Mouse (Mus musculus) B cell, adult 2 months (primary cell): ENCODE measurements around the gene Cadps.

Experiments
- DNase-seq, 2 experiments: peaks; one replicate each; pipeline ENCODE4 v3.0.0; 2022

Gene Cadps

GRCm38 (mm10) chr14:12722452-12723194 is 100.3 kb downstream of the Cadps start:
- DNase-seq: no peak

- no peak for DNase-seq
Measured at GRCm38 (mm10) chr14:12718766-12719165, 104.1 kb downstream of the Cadps start.

- DNase-seq: no peak
Measured at GRCm38 (mm10) chr14:12715906-12716659, 106.8 kb downstream of the Cadps start.

- no peak for DNase-seq
Measured at GRCm38 (mm10) chr14:12707395-12707794, 115.5 kb downstream of the Cadps start.

- no peak for DNase-seq
Measured at GRCm38 (mm10) chr14:12704461-12704860, 118.4 kb downstream of the Cadps start.

- DNase-seq: no peak
Measured at GRCm38 (mm10) chr14:12690201-12690600, 132.7 kb downstream of the Cadps start.

GRCm38 (mm10) chr14:12685015-12685414 is 137.9 kb downstream of the Cadps start:
- DNase-seq: no peak

- DNase-seq: no peak
Measured at GRCm38 (mm10) chr14:12680819-12681638, 141.8 kb downstream of the Cadps start.

- no peak for DNase-seq
Measured at GRCm38 (mm10) chr14:12661430-12661829, 161.4 kb downstream of the Cadps start.

GRCm38 (mm10) chr14:12657351-12657750 is 165.5 kb downstream of the Cadps start:
- no peak for DNase-seq

GRCm38 (mm10) chr14:12642868-12643512 is 179.9 kb downstream of the Cadps start:
- no peak for DNase-seq

- no peak for DNase-seq
Measured at GRCm38 (mm10) chr14:12638762-12639161, 184.1 kb downstream of the Cadps start.

- DNase-seq: no peak
Measured at GRCm38 (mm10) chr14:12637121-12637754, 185.6 kb downstream of the Cadps start.

- DNase-seq: no peak
Measured at GRCm38 (mm10) chr14:12624256-12625130, 198.4 kb downstream of the Cadps start.

GRCm38 (mm10) chr14:12607025-12607424 is 215.9 kb downstream of the Cadps start:
- DNase-seq: no peak

- no peak for DNase-seq
Measured at GRCm38 (mm10) chr14:12606202-12606601, 216.7 kb downstream of the Cadps start.

GRCm38 (mm10) chr14:12602080-12602479 is 220.8 kb downstream of the Cadps start:
- no peak for DNase-seq

GRCm38 (mm10) chr14:12595326-12595725 is 227.6 kb downstream of the Cadps start:
- no peak for DNase-seq

GRCm38 (mm10) chr14:12592472-12593075 is 230.3 kb downstream of the Cadps start:
- DNase-seq: no peak

- no peak for DNase-seq
Measured at GRCm38 (mm10) chr14:12591829-12592228, 231.1 kb downstream of the Cadps start.

- no peak for DNase-seq
Measured at GRCm38 (mm10) chr14:12583536-12583935, 239.3 kb downstream of the Cadps start.
